Mouse (Mus musculus): Measurements from ENCODE around the gene Fam19a3.
"Not testable (repeated sequence)": the region's sequence is repeated elsewhere in the genome, so short reads cannot be mapped to it uniquely, and the experiment has no call there.

Gene Fam19a3

GRCm38 (mm10) chr3:104781471-104781903, at the start of gene Fam19a3:
Fam19a3 (minus strand) TSS chr3:104781840.
- DNase-seq (ENCODE audit: low spot score in 2 of 2), result no peak

GRCm38 (mm10) chr3:104822413-104822812, 40.8 kb upstream of the Fam19a3 start:
- no peak for DNase-seq (ENCODE audit: low spot score in 2 of 2)

GRCm38 (mm10) chr3:104820426-104820825, 38.8 kb upstream of the Fam19a3 start:
- no peak for DNase-seq (ENCODE audit: low spot score in 2 of 2)

GRCm38 (mm10) chr3:104818749-104819134, 37.1 kb upstream of the Fam19a3 start:
- no peak for DNase-seq (ENCODE audit: low spot score in 2 of 2)

GRCm38 (mm10) chr3:104817991-104818748, 36.5 kb upstream of the Fam19a3 start, which contains the start of gene Mov10:
Mov10 (minus strand) TSS chr3:104818563.
- peak in 1 of 2 experiments; percentile 25 for DNase-seq (ENCODE audit: low spot score in 2 of 2)

- peak in 1 of 2 experiments; percentile 28 for DNase-seq (ENCODE audit: low spot score in 2 of 2)
Measured at GRCm38 (mm10) chr3:104817481-104817990, 35.9 kb upstream of the Fam19a3 start.

GRCm38 (mm10) chr3:104816130-104816529, 34.5 kb upstream of the Fam19a3 start:
- DNase-seq (ENCODE audit: low spot score in 2 of 2), result no peak

- DNase-seq (ENCODE audit: low spot score in 2 of 2), result no peak
Measured at GRCm38 (mm10) chr3:104815346-104815745, 33.7 kb upstream of the Fam19a3 start.

- DNase-seq (ENCODE audit: low spot score in 2 of 2), result no peak
Measured at GRCm38 (mm10) chr3:104814746-104815145, 33.1 kb upstream of the Fam19a3 start.

- not testable (repeated sequence) for DNase-seq (ENCODE audit: low spot score in 2 of 2)
Measured at GRCm38 (mm10) chr3:104813227-104813626, 31.6 kb upstream of the Fam19a3 start.

- DNase-seq (ENCODE audit: low spot score in 2 of 2), result no peak
Measured at GRCm38 (mm10) chr3:104812254-104812653, 30.6 kb upstream of the Fam19a3 start.

- DNase-seq (ENCODE audit: low spot score in 2 of 2), result no peak
Measured at GRCm38 (mm10) chr3:104811752-104812151, 30.1 kb upstream of the Fam19a3 start.

GRCm38 (mm10) chr3:104805539-104805938, 23.9 kb upstream of the Fam19a3 start:
- no peak for DNase-seq (ENCODE audit: low spot score in 2 of 2)

GRCm38 (mm10) chr3:104804312-104804711, 22.7 kb upstream of the Fam19a3 start:
- DNase-seq (ENCODE audit: low spot score in 2 of 2), result no peak

GRCm38 (mm10) chr3:104801481-104801880, 19.8 kb upstream of the Fam19a3 start:
- no peak for DNase-seq (ENCODE audit: low spot score in 2 of 2)

GRCm38 (mm10) chr3:104800681-104801080, 19.0 kb upstream of the Fam19a3 start:
- DNase-seq (ENCODE audit: low spot score in 2 of 2), result no peak

GRCm38 (mm10) chr3:104796430-104797082, 14.9 kb upstream of the Fam19a3 start:
- DNase-seq (ENCODE audit: low spot score in 2 of 2), result no peak

- DNase-seq (ENCODE audit: low spot score in 2 of 2), result no peak
Measured at GRCm38 (mm10) chr3:104795661-104796340, 14.2 kb upstream of the Fam19a3 start.

GRCm38 (mm10) chr3:104794953-104795470, 13.4 kb upstream of the Fam19a3 start:
- no peak for DNase-seq (ENCODE audit: low spot score in 2 of 2)

GRCm38 (mm10) chr3:104793871-104794828, 12.5 kb upstream of the Fam19a3 start:
- peak; percentile 57 to 72 for DNase-seq (ENCODE audit: low spot score in 2 of 2)
